Mouse (Mus musculus) right cerebral cortex, adult 2 months (tissue): ENCODE results near the gene H3f3a.
A peak's percentile ranks its signal among the peaks of the same experiment; 100 is the strongest.
"Not testable (repeated sequence)": the region's sequence is repeated elsewhere in the genome, so short reads cannot be mapped to it uniquely, and the experiment has no call there.

ENCODE experiments used
- DNase-seq, 2 experiments: peaks; one replicate each; pipeline ENCODE4 v3.0.0; 2021 to 2022; ENCODE audit warnings: low spot score in 2 of 2

The H3f3a gene

GRCm38 (mm10) chr1:180813885-180814740 lies at the start of gene H3f3a:
Gene H3f3a, minus strand, starts transcription at chr1:180813943.
- DNase-seq, result peak in 1 of 2 experiments; percentile 56

GRCm38 (mm10) chr1:180860030-180860429 lies 46.3 kb upstream of the H3f3a start:
- DNase-seq, result no peak

- no peak for DNase-seq
Measured at GRCm38 (mm10) chr1:180858763-180859162, 45.0 kb upstream of the H3f3a start.

GRCm38 (mm10) chr1:180850316-180851270 lies 36.9 kb upstream of the H3f3a start, which contains the start of gene Sde2:
Gene Sde2, plus strand, starts transcription at chr1:180851127.
- peak; percentile 100 for DNase-seq

- peak in 1 of 2 experiments; percentile 55 for DNase-seq
Measured at GRCm38 (mm10) chr1:180849701-180850301, 36.1 kb upstream of the H3f3a start.

- peak in 1 of 2 experiments; percentile 49 for DNase-seq
Measured at GRCm38 (mm10) chr1:180848511-180849241, 34.9 kb upstream of the H3f3a start.

- DNase-seq, result peak; percentile 64 to 69
Measured at GRCm38 (mm10) chr1:180848114-180848510, 34.4 kb upstream of the H3f3a start.

GRCm38 (mm10) chr1:180841561-180842300 lies 28.0 kb upstream of the H3f3a start:
- DNase-seq, result no peak

GRCm38 (mm10) chr1:180839201-180839910 lies 25.6 kb upstream of the H3f3a start:
- no peak for DNase-seq

GRCm38 (mm10) chr1:180838014-180838413 lies 24.3 kb upstream of the H3f3a start:
- DNase-seq, result no peak

- no peak for DNase-seq
Measured at GRCm38 (mm10) chr1:180837186-180837585, 23.4 kb upstream of the H3f3a start.

GRCm38 (mm10) chr1:180836467-180836866 lies 22.7 kb upstream of the H3f3a start:
- not testable (repeated sequence) for DNase-seq

GRCm38 (mm10) chr1:180835273-180836015 lies 21.7 kb upstream of the H3f3a start:
- no peak for DNase-seq

- no peak for DNase-seq
Measured at GRCm38 (mm10) chr1:180830588-180831346, 17.0 kb upstream of the H3f3a start.

GRCm38 (mm10) chr1:180830175-180830574 lies 16.4 kb upstream of the H3f3a start:
- DNase-seq, result no peak

- no peak for DNase-seq
Measured at GRCm38 (mm10) chr1:180829775-180830174, 16.0 kb upstream of the H3f3a start.

GRCm38 (mm10) chr1:180826634-180827033 lies 12.9 kb upstream of the H3f3a start:
- DNase-seq, result no peak

- no peak for DNase-seq
Measured at GRCm38 (mm10) chr1:180824721-180825120, 11.0 kb upstream of the H3f3a start.
